Mouse (Mus musculus): ENCODE measurements around the gene Nrbf2.

The Nrbf2 gene

GRCm38 (mm10) chr10:67218873-67219565, 66.1 kb downstream of the Nrbf2 start:
- no peak for DNase-seq (ENCODE audit: low read depth in 1 of 2, low spot score in 2 of 2)

DNA sequence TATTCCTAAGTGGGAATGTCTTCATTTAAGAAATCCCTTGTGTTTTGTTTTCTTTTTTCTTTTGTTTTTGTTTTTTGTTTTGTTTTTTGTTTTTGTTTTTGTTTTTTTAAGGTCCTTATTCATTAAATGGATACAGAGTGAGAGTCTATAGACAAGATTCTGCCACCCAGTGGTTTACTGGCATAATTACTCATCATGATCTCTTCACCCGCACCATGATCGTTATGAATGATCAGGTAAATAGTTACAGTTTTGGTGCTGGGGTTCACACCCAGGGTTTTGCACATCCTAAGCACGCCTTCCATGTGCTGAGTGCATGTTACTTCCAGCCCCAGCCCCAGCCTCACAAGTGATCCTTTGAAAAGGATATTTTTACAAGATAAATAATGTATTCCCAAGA, 68.2 kb downstream of the Nrbf2 start:
- no peak for DNase-seq (ENCODE audit: low read depth in 1 of 2, low spot score in 2 of 2)
